Mouse (Mus musculus) cortical plate, adult 2 months (tissue): ENCODE measurements at regions not wholly inside any gene's neighbourhood (a gene's known extent, or its start where the extent isn't known, plus 50 kb on each side); places are given as distances from the start of the nearest gene placed in this dataset.

Experiments used
- CTCF ChIP-seq: fragments of 200-500 bp; IDR thresholded peaks from 2 replicates; pipeline ENCODE4 v1.5.1; 2011; ENCODE audit warnings: mild to moderate bottlenecking, control low read depth, low read length; ENCODE audit not compliant: insufficient read depth; ENCODE audit errors: extremely low read depth
- POLR2A ChIP-seq: fragments of 200-500 bp; IDR thresholded peaks from 2 replicates; pipeline ENCODE4 v1.6.1; 2011; ENCODE audit warnings: mild to moderate bottlenecking, low read length, control low read depth; ENCODE audit not compliant: insufficient read depth; ENCODE audit errors: extremely low read depth

DNA sequence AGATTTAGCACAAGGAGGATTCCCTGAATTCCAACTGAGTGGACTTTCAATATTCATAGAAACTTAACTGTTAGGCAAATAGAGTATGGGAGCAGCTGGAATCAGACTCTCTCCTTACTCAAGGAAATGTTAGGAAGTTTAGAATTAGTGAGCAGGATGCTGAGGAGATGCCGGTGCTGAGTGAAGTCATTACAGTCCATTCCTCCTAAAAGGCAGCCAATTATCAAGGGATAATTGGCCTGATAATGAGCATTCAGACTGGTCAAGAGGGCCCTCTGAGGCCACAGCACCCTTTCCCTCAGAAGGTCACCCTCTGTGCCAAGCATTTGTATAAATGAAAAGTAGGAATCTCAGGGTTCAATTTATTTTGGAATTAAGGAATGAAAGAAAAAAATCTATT, 590.6 kb downstream of the Gm43517 start:
- no peak for TF ChIP-seq POLR2A
- no peak for TF ChIP-seq CTCF
